In genomic region chr3:137683807-137684403, GRCm38 (mm10) we compare ENCODE assay signal across 17 mouse cellular contexts. TPM values are rescaled to one million over a fixed set of nuclear protein-coding genes. Genes with fewer than 3 reads are reported as not detected.
DNase-seq lines count a peak whose midpoint lies in the region; ATAC-seq and TF ChIP-seq lines count a peak whose summit lies in the region.
"Had no signal": no experiment of that assay in that cellular context is flagged by ENCODE, and none has a peak within 500 bp of the region (broad histone marks: within the 10 kb centered on the region; RNA-seq: fewer than 3 reads in every experiment).

No protein-coding gene starts in this region.

- no peak for TF ChIP-seq EP300 in stomach, postnatal 0 days (optimal IDR thresholded peaks at IDR 0.05)
- no peak for TF ChIP-seq EP300 in liver, postnatal 0 days (IDR thresholded peaks at IDR 0.05; ENCODE audit: low read depth)

- intact Hi-C loops in left cerebral cortex, postnatal 25 days (cut with DNase I), result no loop called here

- no peaks in the 10 kb centered on the region for H3K9me3 ChIP-seq in embryonic facial prominence, embryonic 11.5 days (replicated peaks; ENCODE audit: control insufficient read depth, low read length)
- H3K9me3 ChIP-seq in forebrain, embryonic 12.5 days, result no peaks in the 10 kb centered on the region
- H3K9me3 ChIP-seq in hindbrain, embryonic 15.5 days, result no peaks in the 10 kb centered on the region
- no peaks in the 10 kb centered on the region for H3K9me3 ChIP-seq in midbrain, postnatal 0 days (ENCODE audit: low read length)
- H3K9me3 ChIP-seq in stomach, postnatal 0 days (ENCODE audit: control insufficient read depth, low read length), result no peaks in the 10 kb centered on the region
- H3K9me3 ChIP-seq in liver, postnatal 0 days (ENCODE audit: low read length), result no peaks in the 10 kb centered on the region
- H3K9me3 ChIP-seq: lung, embryonic 15.5 days had no signal

- peak; percentile 31; the same call in 1 of the 2 replicates for ATAC-seq in embryonic facial prominence, embryonic 11.5 days (replicated peaks; ENCODE audit: insufficient number of reproducible peaks, low FRiP score, low TSS enrichment, low read depth)
- peak; percentile 75 for ATAC-seq in forebrain, embryonic 12.5 days (ENCODE audit: low FRiP score)
- ATAC-seq in hindbrain, embryonic 15.5 days (ENCODE audit: low FRiP score, low read depth), result peak; percentile 65
- ATAC-seq in midbrain, postnatal 0 days (ENCODE audit: low FRiP score), result peak; percentile 11; the same call in 1 of the 2 replicates
- ATAC-seq in stomach, postnatal 0 days (ENCODE audit: low FRiP score, low TSS enrichment), result no peak
- no peak for ATAC-seq in liver, postnatal 0 days

- no peak overlapping the region for H3K4me3 ChIP-seq in embryonic facial prominence, embryonic 11.5 days (ENCODE audit: low read depth, low read length)
- no peak overlapping the region for H3K4me3 ChIP-seq in forebrain, embryonic 12.5 days (replicated peaks)
- H3K4me3 ChIP-seq in hindbrain, embryonic 15.5 days, result no peak overlapping the region
- no peak overlapping the region for H3K4me3 ChIP-seq in midbrain, postnatal 0 days (ENCODE audit: low read depth, low read length)
- no peak overlapping the region for H3K4me3 ChIP-seq in stomach, postnatal 0 days (ENCODE audit: low read depth, low read length)
- H3K4me3 ChIP-seq in liver, postnatal 0 days (ENCODE audit: low read depth, low read length), result no peak overlapping the region
- H3K4me3 ChIP-seq: lung, embryonic 15.5 days had no signal

- no peaks in the 10 kb centered on the region for H3K36me3 ChIP-seq in embryonic facial prominence, embryonic 11.5 days (replicated peaks; ENCODE audit: control insufficient read depth, insufficient read depth, low read depth, low read length)
- H3K36me3 ChIP-seq in forebrain, embryonic 12.5 days (replicated peaks), result no peaks in the 10 kb centered on the region
- H3K36me3 ChIP-seq in hindbrain, embryonic 15.5 days, result no peaks in the 10 kb centered on the region
- H3K36me3 ChIP-seq in midbrain, postnatal 0 days (ENCODE audit: insufficient read depth, low read length), result no peaks in the 10 kb centered on the region
- no peaks in the 10 kb centered on the region for H3K36me3 ChIP-seq in stomach, postnatal 0 days (ENCODE audit: control insufficient read depth, insufficient read depth, low read length)
- no peaks in the 10 kb centered on the region for H3K36me3 ChIP-seq in liver, postnatal 0 days (replicated peaks; ENCODE audit: insufficient read depth, low read length)
- H3K36me3 ChIP-seq: lung, embryonic 15.5 days had no signal

- H3K4me1 ChIP-seq in embryonic facial prominence, embryonic 11.5 days (ENCODE audit: control insufficient read depth, insufficient read depth, low read length), result no peaks in the 10 kb centered on the region
- peaks cover 27% of the 10 kb centered on the region for H3K4me1 ChIP-seq in forebrain, embryonic 12.5 days
- peaks cover 30% of the 10 kb centered on the region for H3K4me1 ChIP-seq in hindbrain, embryonic 15.5 days (replicated peaks)
- peaks cover 5% of the 10 kb centered on the region; the same call in 1 of the 2 replicates for H3K4me1 ChIP-seq in midbrain, postnatal 0 days (ENCODE audit: insufficient read depth, low read length)
- no peaks in the 10 kb centered on the region for H3K4me1 ChIP-seq in stomach, postnatal 0 days (replicated peaks; ENCODE audit: control insufficient read depth, insufficient read depth)
- no peaks in the 10 kb centered on the region for H3K4me1 ChIP-seq in liver, postnatal 0 days (ENCODE audit: insufficient read depth)

- H3K27ac ChIP-seq in embryonic facial prominence, embryonic 11.5 days (replicated peaks; ENCODE audit: low read depth, low read length), result no peak overlapping the region
- H3K27ac ChIP-seq in forebrain, embryonic 12.5 days, result peak overlapping the region; percentile 91
- H3K27ac ChIP-seq in hindbrain, embryonic 15.5 days (replicated peaks), result peak overlapping the region; percentile 75
- H3K27ac ChIP-seq in midbrain, postnatal 0 days (ENCODE audit: low read depth, low read length), result peak overlapping the region; percentile 60
- H3K27ac ChIP-seq in stomach, postnatal 0 days (replicated peaks), result no peak overlapping the region
- H3K27ac ChIP-seq in liver, postnatal 0 days (ENCODE audit: low read depth), result no peak overlapping the region
- H3K27ac ChIP-seq: lung, embryonic 15.5 days had no signal

- H3K4me2 ChIP-seq in embryonic facial prominence, embryonic 11.5 days (ENCODE audit: low read depth, low read length), result no peak overlapping the region; the same call in 1 of the 2 replicates
- peak overlapping the region; percentile 35 for H3K4me2 ChIP-seq in forebrain, embryonic 12.5 days
- peak overlapping the region; percentile 44 for H3K4me2 ChIP-seq in hindbrain, embryonic 15.5 days
- H3K4me2 ChIP-seq in midbrain, postnatal 0 days (ENCODE audit: low read depth, low read length, poor library complexity, severe bottlenecking), result peak overlapping the region; percentile 21; the same call in 1 of the 2 replicates
- H3K4me2 ChIP-seq in stomach, postnatal 0 days (replicated peaks; ENCODE audit: low read depth), result no peak overlapping the region
- H3K4me2 ChIP-seq in liver, postnatal 0 days (ENCODE audit: low read depth, low read length), result no peak overlapping the region
- H3K4me2 ChIP-seq: lung, embryonic 15.5 days had no signal

- peak; percentile 11 for DNase-seq in embryonic facial prominence, embryonic 11.5 days (ENCODE audit: low spot score)
- no peak for DNase-seq in midbrain, postnatal 0 days (ENCODE audit: low spot score)
- no peak for DNase-seq in stomach, postnatal 0 days (ENCODE audit: low spot score)
- DNase-seq in liver, postnatal 0 days, result no peak
- no peak for DNase-seq in left cerebral cortex, postnatal 25 days (ENCODE audit: low spot score in 2 of 2)
- DNase-seq: cerebellum, adult 2 months; thymus, postnatal 36 days had no signal

- no peaks in the 10 kb centered on the region for H3K27me3 ChIP-seq in embryonic facial prominence, embryonic 11.5 days (ENCODE audit: control insufficient read depth, insufficient read depth, low read length)
- H3K27me3 ChIP-seq in forebrain, embryonic 12.5 days, result no peaks in the 10 kb centered on the region
- no peaks in the 10 kb centered on the region for H3K27me3 ChIP-seq in hindbrain, embryonic 15.5 days
- H3K27me3 ChIP-seq in midbrain, postnatal 0 days (ENCODE audit: insufficient read depth, low read length), result no peaks in the 10 kb centered on the region
- no peaks in the 10 kb centered on the region for H3K27me3 ChIP-seq in stomach, postnatal 0 days (ENCODE audit: control insufficient read depth, insufficient read depth, low read length)
- no peaks in the 10 kb centered on the region for H3K27me3 ChIP-seq in liver, postnatal 0 days (ENCODE audit: insufficient read depth, low read length)
- H3K27me3 ChIP-seq: lung, embryonic 15.5 days had no signal

- WGBS in embryonic facial prominence, embryonic 11.5 days, result 26% methylated on average over 6 of the region's 6 CpGs
- WGBS in forebrain, embryonic 12.5 days, result 10% methylated on average over 6 of the region's 6 CpGs
- 12% methylated on average over 6 of the region's 6 CpGs for WGBS in hindbrain, embryonic 15.5 days
- WGBS in midbrain, postnatal 0 days, result 15% methylated on average over 6 of the region's 6 CpGs
- 49% methylated on average over 6 of the region's 6 CpGs for WGBS in stomach, postnatal 0 days
- WGBS in liver, postnatal 0 days (ENCODE audit: insufficient replicate concordance), result 69% methylated on average over 6 of the region's 6 CpGs

- TF ChIP-seq CTCF in midbrain, postnatal 0 days (IDR thresholded peaks at IDR 0.05), result no peak
- no peak for TF ChIP-seq CTCF in stomach, postnatal 0 days (IDR thresholded peaks at IDR 0.05; ENCODE audit: low read depth)
- TF ChIP-seq CTCF in liver, postnatal 0 days (IDR thresholded peaks at IDR 0.05; ENCODE audit: low read depth), result no peak

- no peak overlapping the region for H3K9ac ChIP-seq in embryonic facial prominence, embryonic 11.5 days (replicated peaks; ENCODE audit: low read length)
- no peak overlapping the region for H3K9ac ChIP-seq in forebrain, embryonic 12.5 days
- no peak overlapping the region for H3K9ac ChIP-seq in hindbrain, embryonic 15.5 days
- no peak overlapping the region for H3K9ac ChIP-seq in midbrain, postnatal 0 days (replicated peaks; ENCODE audit: low read length, poor library complexity, severe bottlenecking)
- H3K9ac ChIP-seq in stomach, postnatal 0 days (ENCODE audit: low read length), result no peak overlapping the region
- H3K9ac ChIP-seq in liver, postnatal 0 days (replicated peaks), result no peak overlapping the region
- H3K9ac ChIP-seq: lung, embryonic 15.5 days had no signal

RNA-seq across cellular contexts. Expression of gene Gm21962, which starts 12.6 kb away (rescaled TPM):
- polyA plus RNA-seq in embryonic facial prominence, embryonic 11.5 days (2014; fragmentation: Nextera tagmentation; extraction: Ambion mirVana), result not detected in 2 replicates
- not detected in 2 replicates for polyA plus RNA-seq in forebrain, embryonic 12.5 days (2016; fragmentation: Nextera tagmentation; extraction: Ambion mirVana)
- polyA plus RNA-seq in hindbrain, embryonic 15.5 days (2015; fragmentation: Nextera tagmentation; extraction: Ambion mirVana), result not detected in 2 replicates
- not detected in 2 replicates for total RNA-seq in midbrain, postnatal 0 days (2014; rRNA removed)
- polyA plus RNA-seq in midbrain, postnatal 0 days (2015; fragmentation: Nextera tagmentation; extraction: Ambion mirVana), result not detected in 2 replicates
- not detected in 2 replicates for polyA plus RNA-seq in stomach, postnatal 0 days (2015; fragmentation: Nextera tagmentation; extraction: Ambion mirVana)
- not detected in 2 replicates for polyA plus RNA-seq in liver, postnatal 0 days (2015; fragmentation: Nextera tagmentation; extraction: Ambion mirVana)
- total RNA-seq in left cerebral cortex, postnatal 25 days (2021), result not detected
- total RNA-seq: hematopoietic stem cell, adult 5-6 weeks; layer of hippocampus, postnatal 10 days; megakaryocyte, adult 5-6 weeks; neutrophil, adult 5-6 weeks had no signal
- polyA plus RNA-seq: brain, embryonic 14.5 days; cerebellum, adult 2 months; kidney, embryonic 16.5 days; limb, embryonic 14.5 days; lung, embryonic 15.5 days had no signal

Comparison
In these comparisons a context has a peak if more than half of its experiments do, and no peak if none do; other contexts are left out.
1. ATAC-seq: peak in embryonic facial prominence, embryonic 11.5 days (single experiment), forebrain, embryonic 12.5 days (single experiment), hindbrain, embryonic 15.5 days (single experiment) and midbrain, postnatal 0 days (single experiment); none in stomach, postnatal 0 days (single experiment) and liver, postnatal 0 days (single experiment).
2. H3K27ac ChIP-seq: peak in forebrain, embryonic 12.5 days (single experiment), hindbrain, embryonic 15.5 days (single experiment) and midbrain, postnatal 0 days (single experiment); none in embryonic facial prominence, embryonic 11.5 days (single experiment), stomach, postnatal 0 days (single experiment) and liver, postnatal 0 days (single experiment).
3. H3K4me2 ChIP-seq: peak in forebrain, embryonic 12.5 days (single experiment), hindbrain, embryonic 15.5 days (single experiment) and midbrain, postnatal 0 days (single experiment); none in embryonic facial prominence, embryonic 11.5 days (single experiment), stomach, postnatal 0 days (single experiment) and liver, postnatal 0 days (single experiment).